In the genomic region with DNA sequence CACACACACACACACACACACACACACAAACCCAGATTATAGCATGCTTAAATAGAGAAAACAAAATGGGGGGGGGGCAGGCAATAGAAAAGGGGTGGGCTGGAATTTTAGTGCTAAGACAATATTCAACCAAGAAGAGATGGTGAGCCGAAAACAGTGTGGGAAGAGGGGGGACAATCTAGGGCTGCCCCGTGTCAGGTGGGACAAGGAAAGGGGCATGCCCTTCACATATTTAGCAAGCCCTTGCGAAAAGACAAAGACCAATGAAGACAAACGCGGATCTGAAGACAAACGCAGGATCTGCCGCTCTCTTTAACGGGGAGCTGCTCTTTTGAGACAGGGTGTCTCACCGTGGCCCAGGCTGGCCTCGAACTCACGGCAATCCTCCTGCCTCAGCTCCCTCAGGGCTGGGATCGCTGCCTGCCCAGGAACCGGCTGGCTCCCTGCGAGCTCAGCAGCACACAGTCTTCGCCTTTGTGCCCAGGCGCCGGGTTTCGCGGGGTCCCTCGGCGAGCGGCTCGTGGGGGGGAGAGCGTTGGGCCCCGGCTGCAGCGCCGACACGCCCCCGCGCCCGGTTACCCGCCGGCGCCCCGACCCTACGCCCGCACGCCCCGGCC, we compare ENCODE assay signal across 8 mouse cellular contexts. TPM values are rescaled to one million over a fixed set of nuclear protein-coding genes. Genes with fewer than 3 reads are reported as not detected.
DNase-seq lines count a peak whose midpoint lies in the region; ATAC-seq lines count a peak whose summit lies in the region.

No protein-coding gene starts in this region.

- no peaks in the 10 kb centered on the region for H3K36me3 ChIP-seq in embryonic facial prominence, embryonic 14.5 days (ENCODE audit: control insufficient read depth, insufficient read depth, low read length)
- H3K36me3 ChIP-seq in limb, embryonic 10.5 days, result no peaks in the 10 kb centered on the region
- no peaks in the 10 kb centered on the region for H3K36me3 ChIP-seq in neural tube, embryonic 13.5 days

- H3K4me1 ChIP-seq in embryonic facial prominence, embryonic 14.5 days (ENCODE audit: control insufficient read depth, insufficient read depth, low read length), result no peaks in the 10 kb centered on the region; the same call in 1 of the 2 replicates
- H3K4me1 ChIP-seq in limb, embryonic 10.5 days, result peaks cover 12% of the 10 kb centered on the region
- peaks cover 14% of the 10 kb centered on the region for H3K4me1 ChIP-seq in neural tube, embryonic 13.5 days (replicated peaks)

- H3K9me3 ChIP-seq in embryonic facial prominence, embryonic 14.5 days (ENCODE audit: control insufficient read depth, low read length), result peaks cover 18% of the 10 kb centered on the region
- H3K9me3 ChIP-seq in limb, embryonic 10.5 days (replicated peaks), result no peaks in the 10 kb centered on the region
- H3K9me3 ChIP-seq in neural tube, embryonic 13.5 days, result peaks cover 20% of the 10 kb centered on the region

- DNase-seq in adrenal gland, postnatal 25 days, result peak; percentile 10
- no peak for DNase-seq in adrenal gland, postnatal 10 days
- peak; percentile 13 to 19 for DNase-seq in left cerebral cortex, adult 8-10 months (ENCODE audit: low spot score in 2 of 2)
- no peak for DNase-seq in left cerebral cortex, adult 11 months (ENCODE audit: low spot score)
- DNase-seq in embryonic facial prominence, embryonic 14.5 days (ENCODE audit: low spot score), result no peak
- no peak for DNase-seq in limb, embryonic 10.5 days (ENCODE audit: low spot score)
- no peak for DNase-seq in Muller cell, postnatal 12 days (ENCODE audit: inconsistent ontology term)

- peak overlapping the region; percentile 61 for H3K9ac ChIP-seq in embryonic facial prominence, embryonic 14.5 days (ENCODE audit: low read depth, low read length)
- H3K9ac ChIP-seq in neural tube, embryonic 13.5 days, result peak overlapping the region; percentile 91

- peak overlapping the region; percentile 61 for H3K4me3 ChIP-seq in embryonic facial prominence, embryonic 14.5 days (ENCODE audit: low read depth, low read length)
- peak overlapping the region; percentile 68 for H3K4me3 ChIP-seq in limb, embryonic 10.5 days
- peak overlapping the region; percentile 74 for H3K4me3 ChIP-seq in neural tube, embryonic 13.5 days

- WGBS in embryonic facial prominence, embryonic 14.5 days, result 7% methylated on average over 10 of the region's 39 CpGs
- 2% methylated on average over 39 of the region's 39 CpGs for WGBS in limb, embryonic 10.5 days
- 1% methylated on average over 39 of the region's 39 CpGs for WGBS in neural tube, embryonic 13.5 days

- 0 out of 2 replicates have a peak, but pooled peaks cover 3% of the 10 kb centered on the region for H3K27me3 ChIP-seq in embryonic facial prominence, embryonic 14.5 days (replicated peaks; ENCODE audit: control insufficient read depth, insufficient read depth, low read length)
- H3K27me3 ChIP-seq in limb, embryonic 10.5 days (ENCODE audit: low read depth, poor library complexity, severe bottlenecking), result no peaks in the 10 kb centered on the region
- no peaks in the 10 kb centered on the region for H3K27me3 ChIP-seq in neural tube, embryonic 13.5 days

- peak overlapping the region; percentile 65 for H3K4me2 ChIP-seq in embryonic facial prominence, embryonic 14.5 days (ENCODE audit: low read depth, low read length)
- peak overlapping the region; percentile 59 for H3K4me2 ChIP-seq in neural tube, embryonic 13.5 days

- peak; percentile 5; the same call in 1 of the 2 replicates for ATAC-seq in embryonic facial prominence, embryonic 14.5 days (ENCODE audit: low read depth)
- ATAC-seq in neural tube, embryonic 13.5 days (ENCODE audit: low read depth), result peak; percentile 90

- H3K27ac ChIP-seq in embryonic facial prominence, embryonic 14.5 days (replicated peaks; ENCODE audit: low read depth, low read length), result 0 out of 2 replicates have a peak overlapping the region, but pooled peaks have one; percentile 15
- peak overlapping the region; percentile 89 for H3K27ac ChIP-seq in limb, embryonic 10.5 days
- H3K27ac ChIP-seq in neural tube, embryonic 13.5 days (replicated peaks), result peak overlapping the region; percentile 80

RNA-seq across cellular contexts. Expression of a gene that starts 0.4 kb away (rescaled TPM):
- total RNA-seq in adrenal gland, postnatal 25 days (2021), result 0.33 and 3.1 TPM in 2 replicates
- total RNA-seq in adrenal gland, postnatal 10 days (2021), result 10 to 100 TPM; 31.3 to 82.7 TPM
- 10 to 100 TPM; 11.7 to 15.7 (median 14.4) TPM for total RNA-seq in left cerebral cortex, adult 8-10 months (2022)
- polyA plus RNA-seq in embryonic facial prominence, embryonic 14.5 days (2014; fragmentation: Nextera tagmentation; extraction: Ambion mirVana), result 2.8 and 4.0 TPM in 2 replicates
- polyA plus RNA-seq in limb, embryonic 10.5 days (2016; fragmentation: Nextera tagmentation; extraction: Ambion mirVana), result 22.9 and 29.2 TPM in 2 replicates
- 36.4 and 43.4 TPM in 2 replicates for polyA plus RNA-seq in neural tube, embryonic 13.5 days (2015; fragmentation: Nextera tagmentation; extraction: Ambion mirVana)

RNA-seq across cellular contexts. Expression of a gene that starts 29.8 kb away (rescaled TPM):
- total RNA-seq in adrenal gland, postnatal 25 days (2021), result 11.0 and 14.4 TPM in 2 replicates
- 10 to 100 TPM; 14.7 to 16.4 TPM for total RNA-seq in adrenal gland, postnatal 10 days (2021)
- total RNA-seq in left cerebral cortex, adult 8-10 months (2022), result 100 to 1,000 TPM; 147 to 172 (median 158) TPM
- polyA plus RNA-seq in embryonic facial prominence, embryonic 14.5 days (2014; fragmentation: Nextera tagmentation; extraction: Ambion mirVana), result 16.2 and 19.8 TPM in 2 replicates
- polyA plus RNA-seq in limb, embryonic 10.5 days (2016; fragmentation: Nextera tagmentation; extraction: Ambion mirVana), result 11.6 and 11.8 TPM in 2 replicates
- 22.4 and 22.7 TPM in 2 replicates for polyA plus RNA-seq in neural tube, embryonic 13.5 days (2015; fragmentation: Nextera tagmentation; extraction: Ambion mirVana)

RNA-seq across cellular contexts. Expression of a gene that starts 54.0 kb away (rescaled TPM):
- total RNA-seq in adrenal gland, postnatal 25 days (2021), result not detected in 2 replicates
- total RNA-seq in adrenal gland, postnatal 10 days (2021), result not detected
- not detected for total RNA-seq in left cerebral cortex, adult 8-10 months (2022)
- polyA plus RNA-seq in embryonic facial prominence, embryonic 14.5 days (2014; fragmentation: Nextera tagmentation; extraction: Ambion mirVana), result not detected in 2 replicates
- not detected in 2 replicates for polyA plus RNA-seq in limb, embryonic 10.5 days (2016; fragmentation: Nextera tagmentation; extraction: Ambion mirVana)
- polyA plus RNA-seq in neural tube, embryonic 13.5 days (2015; fragmentation: Nextera tagmentation; extraction: Ambion mirVana), result not detected in 2 replicates

Comparison
In these comparisons a context has a peak if more than half of its experiments do, and no peak if none do; other contexts are left out.
1. DNase-seq: peak in adrenal gland, postnatal 25 days (single experiment) and left cerebral cortex, adult 8-10 months (2 of 2); none in adrenal gland, postnatal 10 days (single experiment), left cerebral cortex, adult 11 months (single experiment), embryonic facial prominence, embryonic 14.5 days (single experiment), limb, embryonic 10.5 days (single experiment) and Muller cell, postnatal 12 days (single experiment).
2. H3K27ac ChIP-seq: peak in every context shown above with its lines; median percentile 89 in limb, embryonic 10.5 days; 80 in neural tube, embryonic 13.5 days; 15 in embryonic facial prominence, embryonic 14.5 days.
3. Peak in every context shown above with its lines, with median percentiles within 50 percentile points of each other: H3K4me3 ChIP-seq.